Mouse (Mus musculus) testis, adult 2 months (tissue): Measurements from ENCODE around the gene Grin1.

Source experiments
- CTCF ChIP-seq: fragments of 200-500 bp; IDR thresholded peaks from 2 replicates; pipeline ENCODE4 v1.5.1; 2012; ENCODE audit warnings: low read depth, mild to moderate bottlenecking, inconsistent platforms, low read length, moderate library complexity; ENCODE audit not compliant: control insufficient read depth, insufficient read depth, insufficient replicate concordance
- POLR2A ChIP-seq: fragments of 200-500 bp; IDR thresholded peaks from 2 replicates; pipeline ENCODE4 v1.6.1; 2012; ENCODE audit warnings: low read depth, mild to moderate bottlenecking, inconsistent platforms, low read length, moderate library complexity; ENCODE audit not compliant: control insufficient read depth

- TF ChIP-seq CTCF (no peak), POLR2A (no peak)
Observed at GRCm38 (mm10) chr2:25297093-25297492, 21.9 kb downstream of the Grin1 start.
